Mouse (Mus musculus) spleen, adult 2 months (tissue): ENCODE measurements around the gene Etv4.

ENCODE experiments used
- CTCF ChIP-seq: fragments of 200-500 bp; IDR thresholded peaks from 2 replicates; pipeline ENCODE4 v1.5.1; 2011; ENCODE audit warnings: mild to moderate bottlenecking, inconsistent platforms; ENCODE audit not compliant: insufficient read depth, insufficient read length, insufficient replicate concordance; ENCODE audit errors: extremely low read depth
- POLR2A ChIP-seq: fragments of 200-500 bp; IDR thresholded peaks from 2 replicates; pipeline ENCODE4 v1.6.1; 2011; ENCODE audit warnings: low read depth, low read length, inconsistent platforms

GRCm38 (mm10) chr11:101823210-101823609 lies 38.0 kb upstream of the Etv4 start:
- TF ChIP-seq CTCF (no peak), POLR2A (no peak)
